Mouse (Mus musculus) cerebellum, adult 2 months (tissue): Measurements from ENCODE around the gene Cd38.

Source experiments
- CTCF ChIP-seq: fragments of 200-500 bp; IDR thresholded peaks from 2 replicates; pipeline ENCODE4 v1.5.1; 2011; ENCODE audit warnings: low read depth, mild to moderate bottlenecking, control low read depth, low read length, moderate library complexity, borderline replicate concordance; ENCODE audit not compliant: insufficient read depth
- POLR2A ChIP-seq: fragments of 200-500 bp; IDR thresholded peaks from 2 replicates; pipeline ENCODE4 v1.6.1; 2011; ENCODE audit warnings: low read length, control low read depth, borderline replicate concordance; ENCODE audit not compliant: insufficient read depth

GRCm38 (mm10) chr5:43947330-43947977 is 79.1 kb downstream of the Cd38 start:
- TF ChIP-seq POLR2A (no peak), CTCF (no peak)
